Mouse (Mus musculus) liver, embryonic 14.5 days (tissue): ENCODE results near the gene Lmtk2.

Source experiments
- CTCF ChIP-seq: IDR thresholded peaks from 2 replicates; pipeline ENCODE4 v1.5.1; 2016; ENCODE audit warnings: antibody characterized with exemption, low read depth, control low read depth
- EP300 ChIP-seq: IDR thresholded peaks from 2 replicates; pipeline ENCODE4 v1.6.1; 2016; ENCODE audit warnings: antibody characterized with exemption, low read depth

GRCm38 (mm10) chr5:144053450-144053849, 46.8 kb upstream of the Lmtk2 start:
- TF ChIP-seq CTCF = no peak
- TF ChIP-seq EP300 = no peak
